Mouse (Mus musculus): Measurements from ENCODE around the gene Rras. TPM values are rescaled to one million over a fixed set of nuclear protein-coding genes. Genes with fewer than 3 reads are reported as not detected.

Rras gene
- total and polyA plus RNA-seq, 3 experiments, result 5.0 to 24.1 TPM; not detected in 1

- TF ChIP-seq USF2 (IDR thresholded peaks at IDR 0.05; ENCODE audit: borderline replicate concordance in 1 of 2, insufficient read depth in 1 of 2, low read depth in 1 of 2, low read length in 2 of 2) (no peak), CTCF (IDR thresholded peaks at IDR 0.05 in 2 of 3, conservative IDR thresholded peaks at IDR 0.05 in 1 of 3; ENCODE audit: control insufficient read depth in 1 of 3, insufficient read depth in 1 of 3, low read depth in 2 of 3, low read length in 3 of 3, poor library complexity in 1 of 3, severe bottlenecking in 1 of 3) (no peak), BHLHE40 (IDR thresholded peaks at IDR 0.05; ENCODE audit: borderline replicate concordance, low read depth, low read length) (0 out of 2 replicates have a peak, but pooled peaks have one; percentile 11), MAX (IDR thresholded peaks at IDR 0.05; ENCODE audit: low read length) (peak; percentile 14; the same call in 1 of the 2 replicates)
These were observed 35.6 kb downstream of the Rras start (continued) for GRCm38 (mm10) chr7:45053117-45053930.

GRCm38 (mm10) chr7:45053931-45054510, 36.3 kb downstream of the Rras start:
- H3K79me2 ChIP-seq (ENCODE audit: control insufficient read depth, insufficient read depth, low read length, poor library complexity), result peaks cover 25% of the 10 kb centered on the region
- TF ChIP-seq MAZ (IDR thresholded peaks at IDR 0.05; ENCODE audit: low read depth, low read length) (peak; percentile 94), MAX (IDR thresholded peaks at IDR 0.05; ENCODE audit: low read length) (peak; percentile 66; the same call in 1 of the 2 replicates), POLR2AphosphoS5 (IDR thresholded peaks at IDR 0.05; ENCODE audit: borderline replicate concordance, low read depth, low read length) (no peak), HCFC1 (IDR thresholded peaks at IDR 0.05; ENCODE audit: low read depth, low read length) (peak; percentile 81), SIN3A (IDR thresholded peaks at IDR 0.05; ENCODE audit: low read length) (peak; percentile 75), EP300 (IDR thresholded peaks at IDR 0.05; ENCODE audit: low read depth in 1 of 2, low read length in 2 of 2) (0 out of 4 replicates have a peak, but pooled peaks of 1 of the 2 experiments have one; percentile 26), ELF1 (IDR thresholded peaks at IDR 0.05; ENCODE audit: low read depth, low read length) (peak; percentile 88), TBP (IDR thresholded peaks at IDR 0.05; ENCODE audit: low read depth, low read length) (peak; percentile 93), POLR2A (IDR thresholded peaks at IDR 0.05; ENCODE audit: control insufficient read depth in 1 of 2, insufficient read depth in 1 of 2, low read depth in 1 of 2, low read length in 2 of 2, poor library complexity in 1 of 2) (peak; percentile 63 to 96; a peak in 3 of 4 replicates), MXI1 (IDR thresholded peaks at IDR 0.05; ENCODE audit: low read depth, low read length) (no peak; the same call in none of the 2 replicates), SMC3 (IDR thresholded peaks at IDR 0.05; ENCODE audit: low read depth, low read length) (no peak), NELFE (IDR thresholded peaks at IDR 0.05; ENCODE audit: low read depth, low read length) (peak; percentile 94), TAL1 (IDR thresholded peaks at IDR 0.05; ENCODE audit: low read length) (no peak), CHD2 (IDR thresholded peaks at IDR 0.05; ENCODE audit: low read length) (peak; percentile 70; the same call in 1 of the 2 replicates), USF1 (IDR thresholded peaks at IDR 0.05; ENCODE audit: low read depth, low read length) (peak; percentile 48; the same call in 1 of the 2 replicates), ZMIZ1 (IDR thresholded peaks at IDR 0.05; ENCODE audit: low read depth, low read length) (peak; percentile 95), USF2 (IDR thresholded peaks at IDR 0.05; ENCODE audit: borderline replicate concordance in 1 of 2, insufficient read depth in 1 of 2, low read depth in 1 of 2, low read length in 2 of 2) (no peak), E2F4 (IDR thresholded peaks at IDR 0.05; ENCODE audit: borderline replicate concordance, low read depth, low read length) (0 out of 2 replicates have a peak, but pooled peaks have one; percentile 71), NRF1 (IDR thresholded peaks at IDR 0.05; ENCODE audit: insufficient read depth, low read depth, low read length, poor library complexity, severe bottlenecking) (0 out of 2 replicates have a peak, but pooled peaks have one; percentile 42), ZNF384 (IDR thresholded peaks at IDR 0.05; ENCODE audit: low read depth, low read length) (peak; percentile 68), POLR2AphosphoS2 (IDR thresholded peaks at IDR 0.05; ENCODE audit: low read length) (peak; percentile 97), TCF12 (IDR thresholded peaks at IDR 0.05; ENCODE audit: low read depth, low read length) (peak; percentile 84), MYC (IDR thresholded peaks at IDR 0.05; ENCODE audit: low read depth, low read length) (peak; percentile 14; the same call in 1 of the 2 replicates)
- H3K36me3 ChIP-seq (ENCODE audit: control insufficient read depth in 1 of 2, insufficient read depth in 2 of 2, low read length in 2 of 2), result peaks cover 0 to 5% of the 10 kb centered on the region in 2 experiments; a peak in 2 of 4 replicates
- peaks cover 3 to 15% of the 10 kb centered on the region in 2 experiments; a peak in 3 of 4 replicates for H3K4me1 ChIP-seq (ENCODE audit: control insufficient read depth in 1 of 2, insufficient read depth in 2 of 2, low read length in 2 of 2)
- no peaks in the 10 kb centered on the region for H3K27me3 ChIP-seq (ENCODE audit: control insufficient read depth in 1 of 2, insufficient read depth in 2 of 2, low read length in 2 of 2)
- H3K9me3 ChIP-seq (replicated peaks; ENCODE audit: insufficient read depth, low read length), result no peaks in the 10 kb centered on the region
- H3K27ac ChIP-seq (ENCODE audit: control insufficient read depth, low read depth, low read length), result peak overlapping the region; percentile 84
- peak overlapping the region; percentile 77 for H3K9ac ChIP-seq (ENCODE audit: control insufficient read depth, low read depth, low read length, poor library complexity, severe bottlenecking)
- peak overlapping the region; percentile 52 to 81 for H3K4me3 ChIP-seq (ENCODE audit: control insufficient read depth in 1 of 2, insufficient read depth in 1 of 2, low read depth in 2 of 2, low read length in 2 of 2)
- DNase-seq (ENCODE audit: low read depth, low spot score), result peak; percentile 100

All from MEL (cell line).